8 mouse cellular contexts compared by ENCODE assay signal in the genomic region with DNA sequence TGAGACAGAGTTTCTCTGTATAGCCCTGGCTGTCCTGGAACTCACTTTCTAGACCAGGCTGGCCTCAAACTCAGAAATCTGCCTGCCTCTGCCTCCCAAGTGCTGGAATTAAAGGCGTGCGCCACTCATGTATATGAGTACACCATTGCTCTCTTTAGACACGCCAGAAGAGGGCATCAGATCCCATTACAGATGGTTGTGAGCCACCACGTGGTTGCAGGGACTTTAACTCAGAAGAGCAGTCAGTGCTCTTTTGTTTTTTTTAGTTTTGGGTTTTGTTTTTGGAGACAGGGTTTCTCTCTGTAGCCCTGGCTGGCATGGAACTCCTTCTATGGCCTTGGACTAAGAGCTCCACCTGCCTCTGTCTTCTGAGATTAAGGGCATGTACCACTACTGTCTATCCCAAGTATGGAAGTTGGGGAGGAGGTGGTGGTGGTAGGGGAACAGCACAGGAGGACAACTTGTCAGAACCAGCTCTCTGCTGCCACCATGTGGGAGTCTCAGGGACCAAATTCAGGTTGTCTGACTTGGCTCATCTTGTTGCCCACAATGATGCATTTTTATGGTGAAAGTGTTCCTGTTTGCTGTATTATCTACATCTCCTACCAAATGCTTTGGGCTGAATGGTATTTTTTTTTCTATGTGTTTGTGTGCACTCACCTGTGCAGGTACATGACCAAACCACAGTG. TPM values are rescaled to one million over a fixed set of nuclear protein-coding genes. Genes with fewer than 3 reads are reported as not detected.
DNase-seq lines count a peak whose midpoint lies in the region; ATAC-seq and TF ChIP-seq lines count a peak whose summit lies in the region.

No protein-coding gene starts in this region.

- no peak overlapping the region for H3K4me3 ChIP-seq in midbrain, embryonic 10.5 days
- H3K4me3 ChIP-seq in midbrain, embryonic 15.5 days = no peak overlapping the region
- no peak overlapping the region for H3K4me3 ChIP-seq in bone marrow, adult 2 months (replicated peaks; ENCODE audit: control insufficient read depth, low read depth, low read length)
- H3K4me3 ChIP-seq in hindbrain, postnatal 0 days (ENCODE audit: low read length) = no peak overlapping the region
- H3K4me3 ChIP-seq in liver, embryonic 12.5 days = no peak overlapping the region
- H3K4me3 ChIP-seq in thymus, adult 2 months (ENCODE audit: control insufficient read depth, insufficient read depth, low read length) = no peak overlapping the region

- H3K4me1 ChIP-seq in midbrain, embryonic 10.5 days = peaks cover 25% of the 10 kb centered on the region
- peaks cover 24% of the 10 kb centered on the region for H3K4me1 ChIP-seq in midbrain, embryonic 15.5 days
- H3K4me1 ChIP-seq in bone marrow, adult 2 months (ENCODE audit: control insufficient read depth, insufficient read depth, low read length) = no peaks in the 10 kb centered on the region; the same call in 1 of the 2 replicates
- H3K4me1 ChIP-seq in hindbrain, postnatal 0 days (ENCODE audit: insufficient read depth, low read length) = peaks cover 7% of the 10 kb centered on the region; the same call in 1 of the 2 replicates
- peaks cover 75% of the 10 kb centered on the region for H3K4me1 ChIP-seq in liver, embryonic 12.5 days
- peaks cover 24% of the 10 kb centered on the region for H3K4me1 ChIP-seq in thymus, adult 2 months (replicated peaks; ENCODE audit: control insufficient read depth, insufficient read depth, low read length)

- no peak overlapping the region for H3K27ac ChIP-seq in midbrain, embryonic 10.5 days (replicated peaks)
- H3K27ac ChIP-seq in midbrain, embryonic 15.5 days = no peak overlapping the region
- H3K27ac ChIP-seq in bone marrow, adult 2 months (ENCODE audit: control insufficient read depth, insufficient read depth, low read depth, low read length, poor library complexity) = no peak overlapping the region
- no peak overlapping the region for H3K27ac ChIP-seq in hindbrain, postnatal 0 days
- peak overlapping the region; percentile 80 for H3K27ac ChIP-seq in liver, embryonic 12.5 days
- peak overlapping the region; percentile 70 for H3K27ac ChIP-seq in thymus, adult 2 months (ENCODE audit: control insufficient read depth, insufficient read depth, low read length)

- no peaks in the 10 kb centered on the region for H3K9me3 ChIP-seq in midbrain, embryonic 10.5 days (replicated peaks)
- no peaks in the 10 kb centered on the region for H3K9me3 ChIP-seq in midbrain, embryonic 15.5 days
- no peaks in the 10 kb centered on the region for H3K9me3 ChIP-seq in hindbrain, postnatal 0 days (ENCODE audit: low read length)
- no peaks in the 10 kb centered on the region for H3K9me3 ChIP-seq in liver, embryonic 12.5 days (replicated peaks)

- peak; percentile 61 for DNase-seq in midbrain, embryonic 10.5 days (ENCODE audit: low spot score)
- peak; percentile 87 for DNase-seq in hindbrain, postnatal 0 days (ENCODE audit: low spot score)
- DNase-seq in ovary, postnatal 10 days (ENCODE audit: low spot score) = peak; percentile 45
- DNase-seq in thymus, adult 2 months = peak; percentile 90

- ATAC-seq in midbrain, embryonic 15.5 days (replicated peaks) = no peak
- ATAC-seq in erythroid progenitor cell, adult 5-6 weeks (replicated peaks; ENCODE audit: low FRiP score, poor library complexity, severe bottlenecking) = peak; percentile 65
- ATAC-seq in hindbrain, postnatal 0 days = no peak
- ATAC-seq in liver, embryonic 12.5 days = 0 out of 2 replicates have a peak, but pooled peaks have one; percentile 19

- H3K9ac ChIP-seq in midbrain, embryonic 15.5 days = no peak overlapping the region
- H3K9ac ChIP-seq in hindbrain, postnatal 0 days (replicated peaks; ENCODE audit: low read length) = no peak overlapping the region
- no peak overlapping the region for H3K9ac ChIP-seq in liver, embryonic 12.5 days

- TF ChIP-seq CTCF in bone marrow, adult 2 months (IDR thresholded peaks at IDR 0.05; ENCODE audit: control insufficient read depth, insufficient read depth, low read length) = peak; percentile 93
- TF ChIP-seq CTCF in hindbrain, postnatal 0 days (IDR thresholded peaks at IDR 0.05; ENCODE audit: low read depth) = peak; percentile 81
- no peak for TF ChIP-seq CTCF in thymus, adult 2 months (IDR thresholded peaks at IDR 0.05; ENCODE audit: borderline replicate concordance, control insufficient read depth, extremely low read depth, insufficient read depth, low read length, poor library complexity)

- H3K27me3 ChIP-seq in midbrain, embryonic 10.5 days (ENCODE audit: low read depth, poor library complexity, severe bottlenecking) = no peaks in the 10 kb centered on the region
- H3K27me3 ChIP-seq in midbrain, embryonic 15.5 days (replicated peaks) = no peaks in the 10 kb centered on the region
- H3K27me3 ChIP-seq in hindbrain, postnatal 0 days (ENCODE audit: insufficient read depth, low read length) = no peaks in the 10 kb centered on the region
- no peaks in the 10 kb centered on the region for H3K27me3 ChIP-seq in liver, embryonic 12.5 days (replicated peaks)
- no peaks in the 10 kb centered on the region for H3K27me3 ChIP-seq in thymus, adult 2 months (ENCODE audit: control insufficient read depth, insufficient read depth, low read length)

- WGBS in midbrain, embryonic 10.5 days = 73% methylated on average over 4 of the region's 4 CpGs
- WGBS in midbrain, embryonic 15.5 days = 61% methylated on average over 4 of the region's 4 CpGs
- 42% methylated on average over 4 of the region's 4 CpGs for WGBS in bone marrow, adult 2 months
- 67% methylated on average over 4 of the region's 4 CpGs for WGBS in hindbrain, postnatal 0 days
- WGBS in liver, embryonic 12.5 days (ENCODE audit: insufficient replicate concordance) = 45% methylated on average over 4 of the region's 4 CpGs
- WGBS in thymus, adult 2 months = 51% methylated on average over 4 of the region's 4 CpGs

- peaks cover 66% of the 10 kb centered on the region for H3K36me3 ChIP-seq in midbrain, embryonic 10.5 days
- no peaks in the 10 kb centered on the region for H3K36me3 ChIP-seq in midbrain, embryonic 15.5 days (replicated peaks)
- no peaks in the 10 kb centered on the region for H3K36me3 ChIP-seq in hindbrain, postnatal 0 days (ENCODE audit: insufficient read depth, low read length)
- peaks cover 14% of the 10 kb centered on the region; the same call in 1 of the 2 replicates for H3K36me3 ChIP-seq in liver, embryonic 12.5 days
- 0 out of 2 replicates have a peak, but pooled peaks cover 5% of the 10 kb centered on the region for H3K36me3 ChIP-seq in thymus, adult 2 months (ENCODE audit: control insufficient read depth, insufficient read depth, low read length)

- H3K4me2 ChIP-seq in midbrain, embryonic 15.5 days = no peak overlapping the region
- H3K4me2 ChIP-seq in hindbrain, postnatal 0 days (ENCODE audit: low read depth, low read length) = no peak overlapping the region
- no peak overlapping the region for H3K4me2 ChIP-seq in liver, embryonic 12.5 days

- TF ChIP-seq POLR2A in bone marrow, adult 2 months (IDR thresholded peaks at IDR 0.05; ENCODE audit: borderline replicate concordance, control insufficient read depth, low read depth, low read length) = no peak
- TF ChIP-seq POLR2A in thymus, adult 2 months (IDR thresholded peaks at IDR 0.05; ENCODE audit: control insufficient read depth, extremely low read depth, insufficient read depth, low read length, poor library complexity) = no peak

RNA-seq across cellular contexts. Expression of gene Zfp553, which starts 4.1 kb away (rescaled TPM):
- 75.4 and 78.6 TPM in 2 replicates for polyA plus RNA-seq in midbrain, embryonic 10.5 days (2016; fragmentation: Nextera tagmentation; extraction: Ambion mirVana)
- polyA plus RNA-seq in midbrain, embryonic 15.5 days (2015; fragmentation: Nextera tagmentation; extraction: Ambion mirVana) = 63.7 and 64.1 TPM in 2 replicates
- 2.6 and 6.6 TPM in 2 replicates for polyA plus RNA-seq in bone marrow, adult 2 months (2011; ENCODE audit: insufficient read depth, insufficient read length, low replicate concordance, missing spikeins)
- total RNA-seq in erythroid progenitor cell, adult 5-6 weeks (2015; ENCODE audit: low replicate concordance) = 2.5 and 2.9 TPM in 2 replicates
- 0.77 and 10.0 TPM in 2 replicates for total RNA-seq in erythroid progenitor cell, adult 5-6 weeks (2017; ENCODE audit: low replicate concordance)
- 41.0 and 43.3 TPM in 2 replicates for total RNA-seq in hindbrain, postnatal 0 days (2014; rRNA removed)
- polyA plus RNA-seq in hindbrain, postnatal 0 days (2015; fragmentation: Nextera tagmentation; extraction: Ambion mirVana) = 31.7 and 33.9 TPM in 2 replicates
- polyA plus RNA-seq in liver, embryonic 12.5 days (2016; fragmentation: Nextera tagmentation; extraction: Ambion mirVana) = 13.7 and 14.2 TPM in 2 replicates
- polyA plus RNA-seq in thymus, adult 2 months (2012; rRNA removed) = 30.4 and 31.6 TPM in 2 replicates

RNA-seq across cellular contexts. Expression of gene Sept1, which starts 4.2 kb away (rescaled TPM):
- 31.8 and 32.7 TPM in 2 replicates for polyA plus RNA-seq in midbrain, embryonic 10.5 days (2016; fragmentation: Nextera tagmentation; extraction: Ambion mirVana)
- 17.0 and 18.2 TPM in 2 replicates for polyA plus RNA-seq in midbrain, embryonic 15.5 days (2015; fragmentation: Nextera tagmentation; extraction: Ambion mirVana)
- polyA plus RNA-seq in bone marrow, adult 2 months (2011; ENCODE audit: insufficient read depth, insufficient read length, low replicate concordance, missing spikeins) = 76.8 and 153 TPM in 2 replicates
- 36.0 and 65.2 TPM in 2 replicates for total RNA-seq in erythroid progenitor cell, adult 5-6 weeks (2015; ENCODE audit: low replicate concordance)
- 24.0 and 44.4 TPM in 2 replicates for total RNA-seq in erythroid progenitor cell, adult 5-6 weeks (2017; ENCODE audit: low replicate concordance)
- 4.6 and 5.0 TPM in 2 replicates for total RNA-seq in hindbrain, postnatal 0 days (2014; rRNA removed)
- polyA plus RNA-seq in hindbrain, postnatal 0 days (2015; fragmentation: Nextera tagmentation; extraction: Ambion mirVana) = 3.8 and 5.2 TPM in 2 replicates
- 10.6 and 13.6 TPM in 2 replicates for polyA plus RNA-seq in liver, embryonic 12.5 days (2016; fragmentation: Nextera tagmentation; extraction: Ambion mirVana)
- polyA plus RNA-seq in thymus, adult 2 months (2012; rRNA removed) = 1,045 and 1,102 TPM in 2 replicates

RNA-seq across cellular contexts. Expression of gene Zfp771, which starts 15.3 kb away (rescaled TPM):
- 59.4 TPM in 2 replicates for polyA plus RNA-seq in midbrain, embryonic 10.5 days (2016; fragmentation: Nextera tagmentation; extraction: Ambion mirVana)
- polyA plus RNA-seq in midbrain, embryonic 15.5 days (2015; fragmentation: Nextera tagmentation; extraction: Ambion mirVana) = 72.0 and 73.1 TPM in 2 replicates
- polyA plus RNA-seq in bone marrow, adult 2 months (2011; ENCODE audit: insufficient read depth, insufficient read length, low replicate concordance, missing spikeins) = 10.6 and 13.1 TPM in 2 replicates
- 4.0 TPM in 1 of 2 replicates, not detected in the other for total RNA-seq in erythroid progenitor cell, adult 5-6 weeks (2015; ENCODE audit: low replicate concordance)
- 0.26 TPM in 1 of 2 replicates, not detected in the other for total RNA-seq in erythroid progenitor cell, adult 5-6 weeks (2017; ENCODE audit: low replicate concordance)
- 101 and 108 TPM in 2 replicates for total RNA-seq in hindbrain, postnatal 0 days (2014; rRNA removed)
- 89.0 and 89.2 TPM in 2 replicates for polyA plus RNA-seq in hindbrain, postnatal 0 days (2015; fragmentation: Nextera tagmentation; extraction: Ambion mirVana)
- polyA plus RNA-seq in liver, embryonic 12.5 days (2016; fragmentation: Nextera tagmentation; extraction: Ambion mirVana) = 30.0 and 31.6 TPM in 2 replicates
- polyA plus RNA-seq in thymus, adult 2 months (2012; rRNA removed) = 91.3 and 102 TPM in 2 replicates

RNA-seq across cellular contexts. Expression of gene Mylpf, which starts 20.1 kb away (rescaled TPM):
- polyA plus RNA-seq in midbrain, embryonic 10.5 days (2016; fragmentation: Nextera tagmentation; extraction: Ambion mirVana) = 12.6 and 16.5 TPM in 2 replicates
- 3.9 and 5.0 TPM in 2 replicates for polyA plus RNA-seq in midbrain, embryonic 15.5 days (2015; fragmentation: Nextera tagmentation; extraction: Ambion mirVana)
- polyA plus RNA-seq in bone marrow, adult 2 months (2011; ENCODE audit: insufficient read depth, insufficient read length, low replicate concordance, missing spikeins) = 32.2 and 126 TPM in 2 replicates
- total RNA-seq in erythroid progenitor cell, adult 5-6 weeks (2015; ENCODE audit: low replicate concordance) = 24.3 and 28.1 TPM in 2 replicates
- total RNA-seq in erythroid progenitor cell, adult 5-6 weeks (2017; ENCODE audit: low replicate concordance) = 25.7 and 48.9 TPM in 2 replicates
- 15.5 TPM in 1 of 2 replicates, not detected in the other for total RNA-seq in hindbrain, postnatal 0 days (2014; rRNA removed)
- 3.0 and 3.1 TPM in 2 replicates for polyA plus RNA-seq in hindbrain, postnatal 0 days (2015; fragmentation: Nextera tagmentation; extraction: Ambion mirVana)
- 37.6 and 41.4 TPM in 2 replicates for polyA plus RNA-seq in liver, embryonic 12.5 days (2016; fragmentation: Nextera tagmentation; extraction: Ambion mirVana)
- 10.7 and 12.3 TPM in 2 replicates for polyA plus RNA-seq in thymus, adult 2 months (2012; rRNA removed)

RNA-seq across cellular contexts. Expression of gene Tbc1d10b, which starts 20.5 kb away (rescaled TPM):
- polyA plus RNA-seq in midbrain, embryonic 10.5 days (2016; fragmentation: Nextera tagmentation; extraction: Ambion mirVana) = 22.7 and 29.4 TPM in 2 replicates
- 39.6 and 44.8 TPM in 2 replicates for polyA plus RNA-seq in midbrain, embryonic 15.5 days (2015; fragmentation: Nextera tagmentation; extraction: Ambion mirVana)
- 53.6 and 84.9 TPM in 2 replicates for polyA plus RNA-seq in bone marrow, adult 2 months (2011; ENCODE audit: insufficient read depth, insufficient read length, low replicate concordance, missing spikeins)
- 25.6 and 36.4 TPM in 2 replicates for total RNA-seq in erythroid progenitor cell, adult 5-6 weeks (2015; ENCODE audit: low replicate concordance)
- 85.3 and 173 TPM in 2 replicates for total RNA-seq in erythroid progenitor cell, adult 5-6 weeks (2017; ENCODE audit: low replicate concordance)
- total RNA-seq in hindbrain, postnatal 0 days (2014; rRNA removed) = 68.6 and 69.4 TPM in 2 replicates
- polyA plus RNA-seq in hindbrain, postnatal 0 days (2015; fragmentation: Nextera tagmentation; extraction: Ambion mirVana) = 25.4 and 28.1 TPM in 2 replicates
- 26.7 and 30.9 TPM in 2 replicates for polyA plus RNA-seq in liver, embryonic 12.5 days (2016; fragmentation: Nextera tagmentation; extraction: Ambion mirVana)
- 70.3 and 81.3 TPM in 2 replicates for polyA plus RNA-seq in thymus, adult 2 months (2012; rRNA removed)

Comparison
In these comparisons a context has a peak if more than half of its experiments do, and no peak if none do; other contexts are left out.
1. H3K27ac ChIP-seq: peak in liver, embryonic 12.5 days (single experiment) and thymus, adult 2 months (single experiment); none in midbrain, embryonic 10.5 days (single experiment), midbrain, embryonic 15.5 days (single experiment), bone marrow, adult 2 months (single experiment) and hindbrain, postnatal 0 days (single experiment).
2. ATAC-seq: peak in erythroid progenitor cell, adult 5-6 weeks (single experiment) and liver, embryonic 12.5 days (single experiment); none in midbrain, embryonic 15.5 days (single experiment) and hindbrain, postnatal 0 days (single experiment).
3. Peak in every context shown above with its lines, with median percentiles within 50 percentile points of each other: DNase-seq.